Mouse (Mus musculus) v-Abl transformed pro-B cells (cell line): ENCODE measurements around the gene Gipr.

Experiments
- in situ Hi-C, 2 experiments: fragments of 400-800 bp; cut with MboI; formaldehyde crosslinking; loops; one replicate each; pipeline ENCODE4 v1.15.1; 2025; ENCODE audit not compliant: unreplicated experiment in 2 of 2

The Gipr gene

DNA sequence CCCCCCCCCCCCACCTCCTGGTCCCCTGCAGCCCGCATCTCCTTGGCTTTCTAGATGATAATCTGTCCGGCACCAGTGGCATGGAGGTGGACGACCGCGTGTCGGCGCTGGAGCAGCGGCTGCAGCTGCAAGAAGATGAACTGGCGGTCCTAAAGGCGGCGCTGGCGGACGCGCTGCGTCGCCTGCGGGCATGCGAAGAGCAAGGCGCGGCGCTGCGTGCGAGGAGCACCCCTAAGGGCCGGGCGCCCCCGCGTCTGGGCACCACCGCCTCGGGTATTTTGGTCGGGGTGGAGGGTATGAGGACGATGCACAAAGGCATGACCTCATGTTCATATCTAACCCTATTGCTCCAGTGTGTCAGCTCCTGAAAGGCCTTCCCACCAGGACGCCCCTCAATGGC, 13.2 kb upstream of the Gipr start:
- in situ Hi-C loops: no loop called here

DNA sequence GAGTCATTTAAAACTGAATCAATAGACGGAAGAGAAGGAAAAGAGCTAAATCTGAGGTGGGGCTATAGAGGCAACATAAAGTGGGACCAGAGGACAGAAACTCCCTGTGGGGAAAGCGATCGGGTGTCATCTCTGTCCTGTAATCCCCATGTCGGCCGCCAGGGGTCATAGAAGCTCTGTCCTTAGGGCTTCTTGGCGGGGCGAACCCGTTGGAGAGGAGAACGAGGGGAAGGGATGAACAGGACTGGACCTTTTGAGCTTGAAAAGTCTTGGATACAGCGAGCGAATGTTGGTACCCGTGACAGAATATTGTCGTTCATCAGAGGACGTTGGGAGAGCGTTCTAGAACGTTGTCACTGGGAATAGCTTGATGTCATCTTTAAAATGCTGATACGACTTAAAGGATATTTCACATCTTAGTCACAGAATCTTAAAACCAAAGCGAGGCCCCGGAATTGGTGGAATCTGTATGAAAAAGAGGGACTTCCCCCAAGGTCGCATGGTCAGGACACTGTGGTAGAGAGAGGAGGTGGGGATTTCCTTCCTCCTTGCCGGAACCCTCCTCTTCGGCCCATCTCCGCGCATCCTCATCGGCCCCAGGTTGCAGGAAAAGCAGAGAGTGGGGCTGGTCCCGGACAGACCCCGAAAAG, 12.6 kb upstream of the Gipr start:
- in situ Hi-C loops: no loop called here

DNA sequence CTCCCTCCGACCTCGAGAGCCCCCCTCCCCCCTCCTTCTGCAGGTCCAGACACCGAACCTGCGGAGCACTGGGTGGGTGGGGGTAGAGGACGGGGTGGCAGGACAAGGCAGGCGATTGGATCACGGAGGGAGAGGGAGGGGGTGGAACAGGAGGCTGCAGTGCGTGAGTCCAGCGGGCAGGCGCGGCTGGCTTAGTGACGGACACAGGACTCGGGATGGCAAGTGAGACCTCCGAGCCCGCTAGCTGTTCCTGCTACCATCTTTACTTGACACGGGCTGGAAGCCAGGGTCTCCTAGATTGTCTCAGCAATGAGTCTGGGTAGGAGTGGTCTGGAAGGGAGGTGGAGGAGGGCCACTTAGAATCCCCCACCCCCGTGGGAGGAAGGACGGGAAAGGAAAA, 12.1 kb upstream of the Gipr start:
- in situ Hi-C loops: no loop called here

DNA sequence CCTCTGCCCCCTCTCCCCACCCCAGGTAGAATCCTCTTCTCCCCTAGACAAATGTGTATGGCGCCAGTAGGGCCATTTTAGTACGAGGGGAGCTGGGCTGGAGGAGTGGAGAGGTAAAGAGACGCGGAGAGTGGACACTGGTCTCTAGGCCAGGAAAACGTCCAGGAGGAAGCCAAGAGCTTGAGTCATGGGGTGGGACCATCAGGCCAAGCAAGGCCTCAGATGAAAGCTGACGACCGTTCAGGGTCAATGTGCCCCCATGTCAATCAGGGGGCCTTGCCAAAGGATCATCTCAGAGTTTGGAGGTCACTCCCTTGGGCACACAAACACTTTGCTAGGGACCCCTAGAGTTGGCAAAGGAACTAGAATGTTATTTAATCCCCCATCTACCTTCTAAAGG, 11.3 kb upstream of the Gipr start:
- in situ Hi-C loops: no loop called here

DNA sequence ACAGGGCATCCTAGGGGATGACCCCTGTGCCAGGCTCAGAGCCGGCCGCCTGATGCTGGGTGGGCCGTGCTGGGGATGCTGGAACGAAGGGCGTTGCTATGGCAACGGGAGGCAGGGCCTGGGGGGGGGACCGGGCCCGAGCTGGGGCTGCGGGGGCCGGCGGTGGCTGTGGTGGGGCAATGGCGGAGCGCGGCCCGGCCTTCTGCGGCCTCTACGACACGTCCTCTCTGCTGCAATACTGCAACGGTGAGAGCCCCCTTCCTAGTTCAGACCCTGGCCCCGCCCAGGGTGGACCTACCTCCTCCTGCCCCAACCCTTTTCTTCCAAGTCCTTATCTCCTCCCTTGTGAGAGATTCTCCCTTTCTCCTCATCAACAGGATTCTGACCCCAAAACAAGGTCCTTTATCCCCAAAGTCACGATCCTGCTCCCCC, 10.6 kb upstream of the Gipr start:
- in situ Hi-C loops: no loop called here

DNA sequence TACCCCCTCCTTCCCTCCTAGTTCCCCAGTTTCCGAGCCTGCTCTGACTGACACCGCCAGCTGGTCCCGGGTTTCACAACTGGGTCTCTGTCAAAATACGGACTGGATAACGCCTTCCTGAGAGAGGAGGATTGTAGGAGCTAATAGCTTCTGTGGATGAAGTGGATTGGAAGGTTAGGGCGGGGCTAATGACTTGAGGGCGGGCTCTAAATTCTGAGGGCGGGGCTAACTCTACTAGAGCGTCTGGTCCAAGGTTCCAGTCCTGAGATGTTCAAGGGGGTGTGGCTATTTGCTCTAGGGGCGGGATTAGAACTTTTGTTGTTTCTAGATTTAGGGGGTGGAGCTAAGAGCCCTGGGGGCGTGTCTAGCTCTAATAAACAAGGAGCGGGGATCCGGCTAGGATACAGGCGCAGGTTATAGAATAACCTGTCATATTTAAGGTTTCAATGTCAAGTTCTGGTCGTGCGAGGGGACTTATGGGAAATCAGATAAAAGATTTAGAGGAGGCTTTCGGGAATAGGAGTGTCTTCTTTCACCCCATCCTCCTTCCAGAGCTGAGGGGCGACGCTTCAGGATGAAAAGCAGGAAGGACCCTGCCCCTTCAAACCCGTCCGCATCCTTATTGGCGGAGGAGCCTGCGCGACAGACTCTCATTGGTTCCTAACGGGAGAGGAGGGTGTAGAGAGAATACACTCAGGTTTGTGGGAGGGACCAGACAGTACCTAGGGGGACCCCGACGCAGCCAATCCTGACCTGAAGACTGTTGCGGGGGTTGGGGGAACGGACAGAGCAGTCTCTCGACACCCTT, 10.0 kb upstream of the Gipr start, which contains the start of gene Eml2:
Gene Eml2 (plus strand): TSS at position 714 of the 808 bp plus-strand sequence.
- in situ Hi-C loops: no loop called here

DNA sequence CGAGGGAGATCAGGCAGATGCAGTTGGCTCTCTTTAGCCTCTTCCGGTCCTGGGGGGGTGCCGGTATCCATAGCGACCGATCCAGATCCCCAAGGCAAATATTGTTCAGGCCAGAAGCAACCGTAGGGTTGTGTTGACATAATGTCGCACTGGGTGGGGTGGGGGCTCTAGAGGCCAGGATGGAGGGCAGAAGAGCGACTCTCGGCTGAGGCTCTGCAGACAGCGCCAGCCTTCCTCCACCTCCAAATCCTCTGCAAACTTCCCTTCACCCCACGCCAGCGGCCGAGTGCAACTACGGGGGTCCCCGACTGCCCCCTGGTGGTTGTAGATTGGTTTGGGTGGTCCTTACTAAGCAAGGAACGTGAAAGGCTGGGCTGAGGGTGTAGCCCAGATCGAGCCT, 6.9 kb upstream of the Gipr start:
- in situ Hi-C loops: loop anchor here in 1 of 2 experiments (5.0 kb wide), 1 partner anchor 36 kb away; no protein-coding TSS in a partner anchor

DNA sequence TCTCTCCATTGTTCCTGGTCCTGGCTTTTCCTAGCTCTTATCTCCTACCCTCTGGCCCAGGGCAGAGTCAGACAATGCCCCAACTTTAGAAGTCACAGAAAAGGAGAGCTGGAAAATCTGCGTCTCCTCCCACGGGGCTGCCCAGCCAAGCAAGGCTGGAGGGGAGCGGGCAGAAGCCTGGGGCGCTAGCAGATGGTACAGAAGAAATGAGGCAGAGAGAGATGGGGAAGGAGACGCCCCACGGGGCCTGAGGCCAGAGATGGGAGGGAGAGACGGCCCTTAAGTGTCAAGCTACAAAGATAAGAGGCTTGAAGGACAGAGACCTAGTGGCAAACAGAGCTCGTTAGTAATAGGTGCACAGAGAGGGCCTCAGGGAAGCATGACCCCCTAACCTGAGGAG, 5.9 kb upstream of the Gipr start:
- in situ Hi-C loops: loop anchor here in 1 of 2 experiments (5.0 kb wide), 1 partner anchor 35 kb away; no protein-coding TSS in a partner anchor

DNA sequence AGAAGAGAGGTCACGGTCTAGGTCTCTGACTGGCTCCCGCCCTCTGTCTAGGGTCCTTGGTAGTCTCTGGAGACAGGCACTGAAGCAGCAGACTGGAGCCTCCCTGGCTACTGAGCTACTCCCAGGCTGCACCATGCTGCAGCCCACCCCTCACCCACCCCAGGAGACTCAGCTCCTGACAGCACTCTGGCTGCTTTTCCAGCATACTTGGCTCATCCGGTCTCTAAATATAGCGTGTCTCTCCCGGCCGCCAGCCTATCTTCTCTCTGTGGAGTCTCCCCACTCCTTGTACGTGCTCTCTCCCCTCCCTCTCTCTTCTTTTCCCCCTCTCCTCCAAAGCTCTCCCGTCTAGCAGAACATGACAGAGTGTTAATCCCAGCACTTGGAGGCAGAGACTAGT, 4.2 kb upstream of the Gipr start:
- in situ Hi-C loops: loop anchor here in 1 of 2 experiments (5.0 kb wide), 1 partner anchor 33 kb away; no protein-coding TSS in a partner anchor

DNA sequence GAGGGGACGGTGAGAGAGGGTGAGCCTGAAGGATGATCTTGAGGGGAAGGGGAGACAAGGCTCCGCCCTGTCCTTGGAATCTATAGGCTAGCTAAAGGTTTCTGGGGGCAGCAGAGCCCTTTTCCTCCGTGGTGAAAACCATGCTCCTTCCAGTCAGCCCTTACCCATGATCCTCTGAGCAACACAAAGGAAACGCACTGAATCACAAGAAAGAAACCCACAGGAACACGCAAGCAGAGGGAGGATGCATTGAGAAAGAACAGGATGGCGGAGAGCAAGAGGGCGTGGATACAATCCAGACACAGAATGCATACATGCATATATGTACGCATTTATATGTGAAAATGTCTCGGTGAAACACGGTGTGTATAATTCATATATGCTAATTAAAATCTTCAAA, 3.6 kb upstream of the Gipr start:
- in situ Hi-C loops: loop anchor here in 1 of 2 experiments (10.0 kb wide), 1 partner anchor 115 kb away; the partner anchor contains the start of genes Ppm1n and Rtn2

DNA sequence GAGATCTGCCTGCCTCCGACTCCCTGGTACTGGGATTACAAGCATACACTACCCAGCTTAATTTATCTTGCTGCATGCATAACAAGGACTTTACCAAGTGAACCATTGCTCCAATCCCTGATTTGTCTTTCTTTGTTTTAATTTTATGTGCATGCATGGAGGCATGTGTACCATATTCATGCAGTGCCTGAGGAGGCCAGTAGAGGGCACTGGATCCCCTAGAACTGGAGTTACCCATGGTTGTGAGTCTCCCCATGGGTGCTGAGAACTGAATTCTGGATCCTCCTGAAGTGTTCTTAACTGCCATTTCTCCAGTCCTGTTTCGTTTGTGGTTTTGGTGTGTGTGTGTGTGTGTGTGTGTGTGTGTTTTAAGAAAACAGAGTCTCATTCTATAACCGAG, 1.1 kb upstream of the Gipr start:
- in situ Hi-C loops: loop anchor here in 1 of 2 experiments (10.0 kb wide), 1 partner anchor 118 kb away; the partner anchor contains the start of genes Ppm1n and Rtn2

DNA sequence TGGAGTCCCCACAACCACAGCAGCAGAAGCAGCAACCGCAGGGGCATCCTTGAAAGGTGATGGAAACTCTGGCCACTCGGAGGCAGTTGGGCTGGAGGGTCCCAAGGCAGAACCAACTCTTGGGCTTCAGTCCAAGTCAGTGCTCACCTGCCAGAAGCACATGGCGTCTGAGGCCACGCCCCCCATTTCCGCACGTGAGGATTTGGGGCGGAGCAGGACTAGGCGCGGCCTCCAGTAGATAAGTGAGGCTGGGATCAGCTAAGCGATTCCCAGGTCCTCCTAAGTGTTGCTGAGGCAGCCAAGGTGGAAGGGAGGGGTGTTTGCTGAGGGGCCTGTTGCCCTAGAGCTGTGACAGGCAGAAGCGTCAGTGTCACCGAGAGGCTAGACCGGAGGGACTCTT, 949 bp downstream of the Gipr start:
- in situ Hi-C loops: loop anchor here in 1 of 2 experiments (10.0 kb wide), 1 partner anchor 120 kb away; the partner anchor contains the start of genes Ppm1n and Rtn2

DNA sequence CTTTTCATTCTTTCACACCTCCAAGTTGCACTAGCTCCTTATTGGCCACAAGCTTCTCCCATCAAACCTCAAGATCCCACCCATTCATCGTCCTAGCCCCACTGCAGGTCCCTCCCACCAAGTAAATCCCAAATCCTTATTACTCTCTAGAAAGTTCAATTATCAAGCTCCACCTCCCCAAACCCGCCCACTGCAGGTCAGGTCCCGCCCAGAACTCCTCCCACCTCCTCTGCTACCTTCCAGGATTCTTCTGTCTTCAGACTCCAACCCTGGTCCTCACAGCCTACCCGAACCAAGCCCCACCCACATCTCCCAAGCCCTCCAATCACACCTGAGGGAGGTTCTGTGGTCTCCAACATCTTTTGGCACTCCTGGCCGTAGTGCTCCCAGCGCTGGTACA, 1.7 kb downstream of the Gipr start:
- in situ Hi-C loops: loop anchor here in 1 of 2 experiments (10.0 kb wide), 1 partner anchor 121 kb away; the partner anchor contains the start of genes Ppm1n and Rtn2

DNA sequence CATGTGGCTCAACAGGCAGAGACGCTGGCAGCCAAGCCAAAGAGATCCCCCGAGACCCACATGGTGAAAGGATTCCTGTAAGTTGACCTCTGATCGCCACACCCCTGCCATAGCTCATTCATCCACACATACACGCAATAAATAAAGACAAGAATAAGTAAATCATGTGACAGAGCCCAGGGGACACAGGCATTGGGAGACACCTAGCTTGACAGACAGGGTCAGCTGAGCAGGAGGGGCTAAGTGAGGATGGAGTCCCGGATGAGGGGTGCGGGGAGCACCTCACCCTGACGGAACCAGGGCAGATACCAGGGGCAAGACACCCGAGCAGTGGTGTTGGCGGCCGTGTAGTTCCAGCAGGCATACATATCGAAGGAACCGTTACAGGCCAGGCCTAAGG, 2.2 kb downstream of the Gipr start:
- in situ Hi-C loops: loop anchor here in 1 of 2 experiments (10.0 kb wide), 1 partner anchor 121 kb away; the partner anchor contains the start of genes Ppm1n and Rtn2

DNA sequence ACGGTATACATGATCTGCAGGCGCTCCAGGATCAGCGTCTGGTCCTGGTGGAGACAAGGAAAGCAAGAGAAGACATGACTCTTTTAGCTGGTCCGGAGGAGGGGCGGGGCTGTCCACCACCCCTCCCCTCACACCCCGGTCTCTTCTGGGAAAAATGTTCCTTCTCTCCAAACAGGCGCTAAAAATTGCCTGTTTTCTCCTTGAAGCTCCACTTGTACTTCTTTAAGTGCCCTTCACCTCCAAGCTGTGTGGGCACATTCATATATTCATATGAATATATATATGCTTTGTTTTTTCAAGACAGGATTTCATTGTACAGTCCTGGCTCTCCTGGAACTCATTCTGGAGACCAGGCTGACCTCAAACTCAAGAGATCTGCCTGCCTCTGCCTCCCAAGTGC, 3.0 kb downstream of the Gipr start:
- in situ Hi-C loops: loop anchor here in 1 of 2 experiments (10.0 kb wide), 1 partner anchor 122 kb away; the partner anchor contains the start of genes Ppm1n and Rtn2

DNA sequence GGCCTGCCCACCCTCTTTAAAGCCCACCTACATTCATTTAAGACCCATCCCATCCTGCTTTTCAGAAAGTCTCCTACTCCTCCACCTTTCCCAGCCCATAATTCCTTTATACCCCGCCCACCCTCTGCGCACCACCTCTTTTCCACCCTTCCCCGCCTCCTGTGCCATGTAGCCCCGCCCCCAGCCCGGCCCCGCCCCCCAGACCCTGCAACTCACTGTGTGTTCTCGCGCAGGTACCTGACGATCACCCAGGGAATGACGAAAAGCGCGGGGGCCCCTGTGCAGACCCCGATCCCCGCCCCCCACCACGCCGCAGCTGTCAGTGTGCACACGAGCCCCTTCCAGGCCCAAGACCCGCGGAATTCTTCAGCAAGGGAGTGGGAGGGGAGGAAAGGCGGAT, 5.8 kb downstream of the Gipr start:
- in situ Hi-C loops: loop anchor here in 1 of 2 experiments (10.0 kb wide), 1 partner anchor 125 kb away; the partner anchor contains the start of genes Ppm1n and Rtn2

DNA sequence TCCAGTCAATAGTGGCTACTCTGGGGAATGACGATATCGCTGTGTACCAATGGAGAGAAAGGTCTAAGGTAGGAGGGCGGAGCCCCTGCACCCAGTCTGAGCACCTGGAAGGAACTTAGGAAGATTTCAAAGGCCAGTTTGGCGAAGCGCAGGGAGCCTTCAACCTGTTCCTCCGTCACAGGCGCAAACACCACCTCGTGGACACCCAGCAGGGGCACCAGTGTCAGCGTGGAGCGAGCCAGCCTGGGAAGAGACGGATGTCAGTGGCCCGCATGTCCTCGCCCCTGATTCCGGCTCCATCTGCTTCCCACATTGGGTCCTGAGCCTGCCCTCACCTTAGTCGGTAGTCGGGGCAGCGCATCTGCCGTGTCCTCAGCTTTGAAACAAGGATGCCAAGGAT, 6.5 kb downstream of the Gipr start:
- in situ Hi-C loops: no loop called here

DNA sequence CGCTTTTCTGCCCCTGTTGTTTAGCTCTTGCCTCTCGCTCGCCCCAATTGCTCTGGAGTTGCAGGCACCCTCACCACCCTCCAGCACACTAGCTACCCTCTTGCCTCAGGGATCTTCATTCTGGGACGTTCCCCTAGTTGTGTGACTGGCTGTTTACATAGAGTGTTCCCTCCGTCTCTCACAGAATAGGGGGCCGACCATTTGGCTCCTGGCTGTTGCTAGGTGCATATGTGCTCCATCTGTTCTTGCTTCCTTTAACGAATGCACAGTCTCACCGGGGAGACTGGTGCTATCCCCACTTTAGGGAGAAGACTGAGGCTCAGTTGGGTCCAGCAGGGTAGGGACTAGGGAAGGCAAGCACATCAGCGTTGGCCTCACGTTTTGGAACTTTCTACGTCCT, 7.3 kb downstream of the Gipr start:
- in situ Hi-C loops: no loop called here

DNA sequence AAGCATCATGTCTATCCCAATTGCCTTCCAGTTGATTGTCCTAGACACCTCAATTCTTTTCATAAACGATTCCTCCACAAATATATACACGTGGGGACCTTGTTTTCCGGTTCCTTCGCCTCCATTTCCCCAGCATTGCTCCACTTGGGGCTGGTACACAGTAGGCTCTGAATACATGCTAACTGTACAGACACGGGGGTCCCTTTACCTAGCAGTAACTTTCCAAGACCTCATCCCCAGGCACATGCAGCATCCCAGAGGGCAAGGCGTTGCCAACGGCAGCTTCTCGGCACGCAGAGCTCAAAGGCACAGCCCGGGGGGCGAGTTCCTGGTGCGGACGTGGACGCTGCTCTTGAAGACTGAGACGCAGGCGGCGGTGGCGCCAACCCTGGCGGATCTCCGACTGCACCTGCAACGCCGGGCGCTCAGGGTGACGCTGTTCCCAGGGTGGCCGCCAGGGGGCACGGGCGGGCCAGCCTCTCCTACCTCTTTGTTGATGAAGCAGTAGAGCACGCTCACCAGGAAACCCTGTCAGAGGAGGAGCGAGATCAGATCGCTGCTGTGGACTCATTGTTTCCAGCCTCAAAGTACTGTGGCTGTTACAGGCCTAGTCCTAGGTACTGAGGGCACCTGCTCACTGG, 8.6 kb downstream of the Gipr start:
- in situ Hi-C loops: no loop called here

DNA sequence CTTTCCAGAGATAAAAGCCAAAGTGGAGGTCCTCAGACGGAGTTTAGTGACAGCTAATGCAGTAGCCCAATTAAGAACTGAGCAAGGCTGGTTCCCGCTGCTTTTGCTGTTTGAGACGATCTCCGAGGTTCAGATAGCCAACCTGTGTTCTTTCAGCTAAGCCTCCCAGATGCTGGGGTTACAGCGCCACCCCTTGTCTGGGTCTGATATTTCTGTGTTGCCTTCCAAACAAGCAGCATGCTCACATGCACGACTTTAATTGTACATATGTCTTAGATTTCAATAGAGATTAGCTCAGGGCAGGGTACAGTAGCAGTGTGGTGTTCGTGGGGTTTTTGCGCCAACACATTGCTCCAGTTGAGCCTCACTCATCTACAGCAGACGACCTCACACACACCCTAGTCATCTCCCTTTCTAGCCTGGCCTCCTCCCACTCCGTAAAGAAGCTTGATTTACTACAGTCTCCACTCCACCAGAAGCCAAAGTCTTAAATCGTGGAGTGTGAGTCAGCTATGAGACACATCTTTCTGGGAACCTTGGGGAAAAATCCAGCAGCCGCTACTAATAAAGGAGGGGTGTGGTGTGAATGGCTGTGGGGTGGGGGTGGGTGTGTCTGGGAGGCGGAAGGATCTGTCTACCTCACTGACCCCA, 10.0 kb downstream of the Gipr start:
- in situ Hi-C loops: no loop called here
